Mouse (Mus musculus): ENCODE results near the gene Brk1. TPM values are rescaled to one million over a fixed set of nuclear protein-coding genes. Genes with fewer than 3 reads are reported as not detected.

Gene Brk1
- total and polyA plus RNA-seq, 3 experiments = 112 to 245 (median 142) TPM

DNA sequence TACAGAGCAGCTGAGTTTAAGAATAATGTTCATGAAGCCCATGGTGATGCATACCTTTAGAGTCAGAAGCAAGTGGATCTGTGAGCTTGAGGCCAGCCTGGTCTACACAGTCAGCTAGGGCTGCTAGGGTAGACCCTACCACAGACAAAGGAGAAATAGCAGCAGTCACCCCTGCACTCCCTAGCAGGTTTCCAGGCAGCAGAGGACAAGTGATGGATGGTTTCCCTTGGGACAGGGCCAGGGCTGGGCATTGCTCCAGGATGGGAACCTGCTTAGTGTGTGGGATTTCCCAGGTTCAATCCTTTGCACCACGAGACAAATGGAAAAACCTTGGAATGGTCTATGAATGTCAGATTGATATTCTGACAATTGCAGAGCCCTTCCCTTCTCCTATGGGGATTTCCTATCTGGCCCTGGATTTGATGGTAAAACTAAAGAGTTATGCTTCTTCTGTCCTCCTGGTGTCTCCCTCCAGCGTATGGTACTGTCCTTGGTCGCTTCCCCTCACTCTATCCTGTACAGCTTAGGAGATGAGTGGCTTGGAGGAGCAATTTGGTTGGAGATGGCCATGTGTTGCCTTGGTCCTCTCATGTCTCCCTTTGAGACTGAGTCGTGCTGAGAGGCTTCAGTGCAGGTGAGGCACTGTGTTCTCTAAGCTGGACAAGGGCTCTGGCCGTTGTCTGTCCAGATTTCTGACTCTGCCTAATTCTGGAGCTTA, 17.9 kb upstream of the Brk1 start:
- Histone ChIP-seq H3K4me1 (ENCODE audit: control insufficient read depth in 1 of 2, insufficient read depth in 2 of 2) (no peaks in the 10 kb centered on the region), H3K36me3 (replicated peaks in 1 of 2; ENCODE audit: control insufficient read depth in 1 of 2, insufficient read depth in 1 of 2, low read length in 1 of 2) (peaks cover 49 to 88% of the 10 kb centered on the region in 2 experiments), H3K4me2 (ENCODE audit: insufficient read depth, low read depth, poor library complexity, severe bottlenecking) (no peak overlapping the region), H3K4me3 (replicated peaks in 1 of 3; ENCODE audit: low read depth in 2 of 3, low read length in 2 of 3, poor library complexity in 1 of 3) (no peak overlapping the region), H3K27me3 (replicated peaks) (no peaks in the 10 kb centered on the region), H3K27ac (ENCODE audit: insufficient read depth, low read depth) (no peak overlapping the region), H3K79me2 (replicated peaks; ENCODE audit: control insufficient read depth, extremely low read depth, insufficient read depth, poor library complexity, severe bottlenecking) (no peaks in the 10 kb centered on the region), H3K9me3 (replicated peaks; ENCODE audit: low read length) (no peaks in the 10 kb centered on the region), H3K9ac (ENCODE audit: insufficient read depth, low read depth) (no peak overlapping the region)
- in situ Hi-C loops (cut with MboI; ENCODE audit: low pct_ligation_motif_present, low pct_unique_long_range_greater_than_20kb, low sequenced_read_pairs) = no loop called here
- DNase-seq (ENCODE audit: extremely low read depth) = no peak
- dilution Hi-C loops (cut with MboI; ENCODE audit: extremely low pct_ligation_motif_present, extremely low pct_unique_long_range_greater_than_20kb, low sequenced_read_pairs) = no loop called here
- TF ChIP-seq KAT2A (IDR thresholded peaks at IDR 0.05; ENCODE audit: insufficient replicate concordance, low read length) (no peak), PAX5 (IDR thresholded peaks at IDR 0.05; ENCODE audit: low read length) (no peak), JUN (IDR thresholded peaks at IDR 0.05; ENCODE audit: insufficient read depth, low read depth, low read length) (no peak), TBP (conservative IDR thresholded peaks at IDR 0.05; ENCODE audit: low read depth, low read length) (no peak), ZKSCAN1 (IDR thresholded peaks at IDR 0.05; ENCODE audit: borderline replicate concordance, low read depth, low read length) (no peak), MAZ (IDR thresholded peaks at IDR 0.05; ENCODE audit: low read depth, low read length) (no peak), ETS1 (conservative IDR thresholded peaks at IDR 0.05; ENCODE audit: low read depth, low read length) (no peak), CTCF (conservative IDR thresholded peaks at IDR 0.05 in 1 of 2, IDR thresholded peaks at IDR 0.05 in 1 of 2; ENCODE audit: low read depth in 2 of 2, low read length in 2 of 2) (no peak)

GRCm38 (mm10) chr6:113592637-113593036, 11.9 kb upstream of the Brk1 start:
- in situ Hi-C loops (cut with MboI; ENCODE audit: low pct_ligation_motif_present, low pct_unique_long_range_greater_than_20kb, low sequenced_read_pairs) (no loop called here), dilution Hi-C loops (cut with MboI; ENCODE audit: extremely low pct_ligation_motif_present, extremely low pct_unique_long_range_greater_than_20kb, low sequenced_read_pairs) (no loop called here)
- no peaks in the 10 kb centered on the region for H3K27me3 ChIP-seq (replicated peaks)
- H3K27ac ChIP-seq (ENCODE audit: insufficient read depth, low read depth) = no peak overlapping the region
- TF ChIP-seq POLR2A (IDR thresholded peaks at IDR 0.05; ENCODE audit: low read depth, low read length) (no peak), HCFC1 (IDR thresholded peaks at IDR 0.05; ENCODE audit: low read depth, low read length) (no peak), USF2 (conservative IDR thresholded peaks at IDR 0.05; ENCODE audit: low read depth, low read length) (no peak)
- no peak overlapping the region for H3K9ac ChIP-seq (ENCODE audit: insufficient read depth, low read depth)
- H3K9me3 ChIP-seq (replicated peaks; ENCODE audit: low read length) = no peaks in the 10 kb centered on the region
- DNase-seq (ENCODE audit: extremely low read depth) = no peak
- no peak overlapping the region for H3K4me2 ChIP-seq (ENCODE audit: insufficient read depth, low read depth, poor library complexity, severe bottlenecking)
- H3K36me3 ChIP-seq (replicated peaks in 1 of 2; ENCODE audit: control insufficient read depth in 1 of 2, insufficient read depth in 1 of 2, low read length in 1 of 2) = peaks cover 33 to 83% of the 10 kb centered on the region in 2 experiments
- no peaks in the 10 kb centered on the region for H3K79me2 ChIP-seq (replicated peaks; ENCODE audit: control insufficient read depth, extremely low read depth, insufficient read depth, poor library complexity, severe bottlenecking)
- no peak overlapping the region for H3K4me3 ChIP-seq (replicated peaks in 1 of 3; ENCODE audit: low read depth in 2 of 3, low read length in 2 of 3, poor library complexity in 1 of 3)
- no peaks in the 10 kb centered on the region for H3K4me1 ChIP-seq (ENCODE audit: control insufficient read depth in 1 of 2, insufficient read depth in 2 of 2)

DNA sequence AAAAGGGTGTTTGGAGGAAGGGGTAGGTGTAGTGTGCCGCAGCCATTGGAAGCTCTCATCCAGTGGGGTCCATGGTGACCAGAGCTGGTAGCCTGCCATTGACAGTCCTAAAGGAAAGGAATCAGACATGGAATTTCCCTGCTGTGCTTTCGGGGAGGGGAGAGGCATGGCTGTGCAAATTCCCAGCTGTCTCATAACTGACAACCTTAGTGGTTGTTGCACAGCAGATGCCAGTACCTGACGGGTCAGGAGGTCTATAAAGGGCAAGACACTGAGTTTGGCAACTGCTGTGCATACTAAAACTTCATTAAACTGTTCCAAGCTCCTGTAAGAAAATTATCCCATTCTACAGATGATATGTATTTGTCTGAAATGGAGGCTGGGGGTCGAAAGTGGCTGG, 6.6 kb upstream of the Brk1 start:
- H3K9ac ChIP-seq (ENCODE audit: insufficient read depth, low read depth) = no peak overlapping the region
- H3K36me3 ChIP-seq (replicated peaks in 1 of 2; ENCODE audit: control insufficient read depth in 1 of 2, insufficient read depth in 1 of 2, low read length in 1 of 2) = peaks cover 31 to 69% of the 10 kb centered on the region in 2 experiments
- H3K9me3 ChIP-seq (replicated peaks; ENCODE audit: low read length) = no peaks in the 10 kb centered on the region
- no peak for TF ChIP-seq PAX5 (IDR thresholded peaks at IDR 0.05; ENCODE audit: low read length)
- no peak for TF ChIP-seq POLR2A (IDR thresholded peaks at IDR 0.05; ENCODE audit: low read depth, low read length)
- no peak for TF ChIP-seq USF2 (conservative IDR thresholded peaks at IDR 0.05; ENCODE audit: low read depth, low read length)
- TF ChIP-seq MAX (IDR thresholded peaks at IDR 0.05; ENCODE audit: low read length) = no peak
- no peak for TF ChIP-seq RCOR1 (conservative IDR thresholded peaks at IDR 0.05; ENCODE audit: low read depth, low read length)
- no peak for TF ChIP-seq RAD21 (IDR thresholded peaks at IDR 0.05; ENCODE audit: low read depth, low read length)
- TF ChIP-seq MAZ (IDR thresholded peaks at IDR 0.05; ENCODE audit: low read depth, low read length) = no peak
- no peak for TF ChIP-seq EP300 (IDR thresholded peaks at IDR 0.05; ENCODE audit: low read length)
- no peak for TF ChIP-seq KAT2A (IDR thresholded peaks at IDR 0.05; ENCODE audit: insufficient replicate concordance, low read length)
- no peak for TF ChIP-seq E2F4 (IDR thresholded peaks at IDR 0.05; ENCODE audit: insufficient replicate concordance, low read depth, low read length)
- no peak for TF ChIP-seq CHD2 (IDR thresholded peaks at IDR 0.05; ENCODE audit: low read length)
- no peak for TF ChIP-seq MXI1 (IDR thresholded peaks at IDR 0.05; ENCODE audit: low read depth, low read length)
- no peak for TF ChIP-seq ETS1 (conservative IDR thresholded peaks at IDR 0.05; ENCODE audit: low read depth, low read length)
- no peak for TF ChIP-seq TBP (conservative IDR thresholded peaks at IDR 0.05; ENCODE audit: low read depth, low read length)
- no peak for TF ChIP-seq JUN (IDR thresholded peaks at IDR 0.05; ENCODE audit: insufficient read depth, low read depth, low read length)
- TF ChIP-seq ZKSCAN1 (IDR thresholded peaks at IDR 0.05; ENCODE audit: borderline replicate concordance, low read depth, low read length) = no peak
- H3K27ac ChIP-seq (ENCODE audit: insufficient read depth, low read depth) = no peak overlapping the region
- in situ Hi-C loops (cut with MboI; ENCODE audit: low pct_ligation_motif_present, low pct_unique_long_range_greater_than_20kb, low sequenced_read_pairs) (no loop called here), dilution Hi-C loops (cut with MboI; ENCODE audit: extremely low pct_ligation_motif_present, extremely low pct_unique_long_range_greater_than_20kb, low sequenced_read_pairs) (no loop called here)
- H3K79me2 ChIP-seq (replicated peaks; ENCODE audit: control insufficient read depth, extremely low read depth, insufficient read depth, poor library complexity, severe bottlenecking) = no peaks in the 10 kb centered on the region
- no peaks in the 10 kb centered on the region for H3K4me1 ChIP-seq (ENCODE audit: control insufficient read depth in 1 of 2, insufficient read depth in 2 of 2)
- H3K27me3 ChIP-seq (replicated peaks) = no peaks in the 10 kb centered on the region
- H3K4me2 ChIP-seq (ENCODE audit: insufficient read depth, low read depth, poor library complexity, severe bottlenecking) = no peak overlapping the region
- no peak overlapping the region for H3K4me3 ChIP-seq (replicated peaks in 1 of 3; ENCODE audit: low read depth in 2 of 3, low read length in 2 of 3, poor library complexity in 1 of 3)
- DNase-seq (ENCODE audit: extremely low read depth) = no peak
